Mouse (Mus musculus): ENCODE data around the gene Slc43a3.

Slc43a3 gene

GRCm38 (mm10) chr2:84937491-84938150, 1.2 kb downstream of the Slc43a3 start:
- DNase-seq (ENCODE audit: low spot score in 2 of 2) = no peak

GRCm38 (mm10) chr2:84938249-84938946, 2.0 kb downstream of the Slc43a3 start:
- no peak for DNase-seq (ENCODE audit: low spot score in 2 of 2)

- no peak for DNase-seq (ENCODE audit: low spot score in 2 of 2)
Observed at GRCm38 (mm10) chr2:84939306-84939705, 2.9 kb downstream of the Slc43a3 start.

GRCm38 (mm10) chr2:84939711-84940110, 3.3 kb downstream of the Slc43a3 start:
- no peak for DNase-seq (ENCODE audit: low spot score in 2 of 2)

DNA sequence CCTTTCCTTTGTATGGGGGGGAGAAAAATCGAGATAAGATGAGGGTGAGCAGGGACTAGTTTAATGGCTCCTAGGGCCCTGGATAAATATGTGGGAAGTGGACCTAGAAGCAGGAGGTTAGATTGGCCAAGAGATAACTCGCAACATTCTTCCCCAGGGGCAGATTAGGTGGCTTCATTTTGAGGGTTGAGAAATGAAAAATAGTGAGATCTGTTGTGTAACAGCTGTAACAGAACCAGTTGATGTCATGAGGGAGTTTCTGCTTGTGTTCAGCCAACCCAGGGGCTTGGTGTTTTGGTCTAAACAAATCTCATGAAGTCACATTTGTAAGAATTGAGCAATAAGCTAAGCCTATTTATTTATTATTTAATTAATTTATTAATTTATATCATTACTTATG, 5.0 kb downstream of the Slc43a3 start:
- no peak for DNase-seq (ENCODE audit: low spot score in 2 of 2)

DNA sequence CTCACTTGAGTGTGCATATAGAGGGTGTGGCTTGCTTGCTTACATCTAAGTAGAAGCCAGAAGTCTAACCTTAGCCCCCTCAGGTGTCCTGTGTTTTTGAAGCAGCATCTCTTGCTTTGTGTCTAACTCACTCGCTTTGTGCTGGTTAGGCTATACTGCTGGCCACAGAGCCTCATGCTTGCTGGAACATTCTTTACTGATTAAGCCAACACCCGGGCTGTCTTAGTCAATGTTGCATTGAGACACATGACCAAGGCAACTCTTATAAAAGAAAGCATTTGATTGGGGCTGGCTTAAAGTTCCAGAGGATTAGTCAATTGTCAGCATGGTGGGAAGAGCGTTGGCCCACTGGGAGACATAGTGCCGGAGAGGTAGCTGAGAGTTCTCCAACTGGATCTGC, 5.4 kb downstream of the Slc43a3 start:
- DNase-seq (ENCODE audit: low spot score in 2 of 2) = no peak

- DNase-seq (ENCODE audit: low spot score in 2 of 2) = no peak
Observed at GRCm38 (mm10) chr2:84947154-84947771, 10.9 kb downstream of the Slc43a3 start.

DNA sequence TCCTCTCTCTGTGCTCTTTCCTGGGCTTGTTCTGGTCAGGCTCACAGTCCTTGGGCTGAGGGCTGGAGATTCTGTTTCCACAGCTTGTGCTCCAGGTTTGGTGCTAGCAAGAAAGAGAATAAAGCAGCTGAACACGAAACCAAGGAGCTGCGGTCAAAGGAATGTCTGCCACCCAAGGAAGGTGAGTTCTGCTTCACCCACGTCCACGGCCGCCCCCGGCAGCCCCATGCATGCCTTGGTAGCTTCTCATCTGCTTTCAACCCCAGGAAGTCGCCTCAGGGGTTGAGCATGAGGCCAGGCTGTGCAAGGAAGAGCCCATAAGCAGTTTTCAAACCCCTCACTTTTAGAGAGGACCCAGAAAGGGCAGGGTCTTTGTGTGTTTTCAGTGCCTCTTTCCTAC, 11.9 kb downstream of the Slc43a3 start:
- DNase-seq (ENCODE audit: low spot score in 2 of 2) = no peak

- DNase-seq (ENCODE audit: low spot score in 2 of 2) = no peak
Observed at GRCm38 (mm10) chr2:84948721-84949120, 12.3 kb downstream of the Slc43a3 start.

DNA sequence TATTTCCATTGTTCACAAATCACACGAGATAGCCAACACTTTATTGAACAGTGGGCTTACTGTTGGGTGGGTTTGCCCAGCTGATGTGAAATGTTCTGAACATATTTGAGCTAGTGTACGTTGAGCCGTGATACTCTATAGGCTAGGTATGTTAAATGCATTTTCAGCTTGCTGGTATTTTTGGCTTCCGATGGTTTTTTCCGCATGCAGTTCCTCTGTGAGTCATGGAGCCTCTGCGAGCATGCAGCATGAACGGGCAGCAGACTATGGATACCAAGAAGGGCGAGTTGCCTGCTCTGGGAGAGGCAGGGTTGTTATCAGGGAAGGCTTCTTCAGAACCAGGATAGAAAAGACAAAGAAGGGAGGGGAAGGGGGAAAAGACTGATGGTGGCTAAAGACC, 14.6 kb downstream of the Slc43a3 start:
- DNase-seq (ENCODE audit: low spot score in 2 of 2) = no peak

- DNase-seq (ENCODE audit: low spot score in 2 of 2) = no peak
Observed at GRCm38 (mm10) chr2:84952251-84952650, 15.9 kb downstream of the Slc43a3 start.

DNA sequence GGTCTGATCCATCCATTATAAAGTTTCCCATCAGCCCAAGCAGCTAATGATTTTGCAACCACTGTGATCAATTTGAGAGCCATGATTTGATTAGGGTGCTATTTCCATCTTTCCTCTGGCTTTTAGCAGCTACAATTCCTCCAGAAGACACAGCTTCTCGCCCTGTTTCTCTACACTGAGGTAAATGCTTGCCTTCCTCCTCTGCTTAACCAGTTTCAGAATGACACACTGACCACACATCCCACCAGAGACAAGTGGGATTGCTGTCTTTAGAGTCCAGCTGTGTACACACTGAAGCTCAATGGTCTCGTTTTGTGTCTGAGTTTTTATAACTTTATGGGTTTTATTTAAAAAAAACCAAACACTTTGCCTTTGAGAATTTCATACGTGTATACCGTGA, 16.3 kb downstream of the Slc43a3 start:
- no peak for DNase-seq (ENCODE audit: low spot score in 2 of 2)

DNA sequence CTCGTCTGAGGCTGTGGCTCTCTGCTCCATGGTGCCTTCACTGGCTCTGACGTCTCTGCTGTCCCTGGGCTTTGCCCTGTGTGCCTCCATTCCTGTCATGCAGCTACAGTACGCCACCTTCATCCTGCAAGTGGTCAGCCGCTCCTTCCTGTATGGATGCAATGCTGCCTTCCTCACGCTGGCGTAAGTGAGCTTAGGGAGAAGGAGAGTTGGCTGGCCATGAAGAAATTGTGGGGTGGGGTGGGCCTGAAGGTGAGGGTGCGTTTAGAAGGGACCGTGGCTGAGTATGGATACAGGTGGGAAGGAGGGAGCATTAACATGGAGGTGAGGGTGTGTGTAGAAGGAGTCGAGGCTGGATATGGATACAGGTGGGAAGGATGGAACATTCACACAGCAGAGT, 19.1 kb downstream of the Slc43a3 start:
- no peak for DNase-seq (ENCODE audit: low spot score in 2 of 2)

GRCm38 (mm10) chr2:84956274-84956673, 19.9 kb downstream of the Slc43a3 start:
- peak in 1 of 2 experiments; percentile 31 for DNase-seq (ENCODE audit: low spot score in 2 of 2)

- DNase-seq (ENCODE audit: low spot score in 2 of 2) = no peak
Observed at GRCm38 (mm10) chr2:84958588-84959264, 22.3 kb downstream of the Slc43a3 start.

DNA sequence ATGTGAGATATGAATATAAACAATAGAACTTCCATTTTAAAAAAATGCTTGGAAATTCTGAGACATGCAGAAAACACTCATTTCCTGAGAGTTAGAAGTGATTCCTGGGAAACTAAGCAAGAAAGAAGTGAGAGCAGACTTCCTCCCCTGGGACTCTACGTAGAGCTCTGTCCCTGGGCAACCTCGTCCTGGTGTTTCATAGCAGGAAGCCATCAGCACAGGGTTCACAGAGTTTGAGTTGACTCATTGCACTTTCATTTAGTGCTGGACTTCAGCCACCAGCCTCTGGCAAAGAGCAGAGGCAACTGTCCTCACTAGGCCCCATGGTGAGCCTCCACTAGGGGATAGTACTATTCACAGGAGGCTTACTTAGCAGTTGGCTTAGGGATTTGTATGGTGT, 24.9 kb downstream of the Slc43a3 start:
- no peak for DNase-seq (ENCODE audit: low spot score in 2 of 2)

GRCm38 (mm10) chr2:84961901-84962300, 25.5 kb downstream of the Slc43a3 start:
- no peak for DNase-seq (ENCODE audit: low spot score in 2 of 2)

GRCm38 (mm10) chr2:84962906-84963507, 26.6 kb downstream of the Slc43a3 start:
- DNase-seq (ENCODE audit: low spot score in 2 of 2) = no peak

- DNase-seq (ENCODE audit: low spot score in 2 of 2) = no peak
Observed at GRCm38 (mm10) chr2:84964111-84964801, 27.9 kb downstream of the Slc43a3 start.

- DNase-seq (ENCODE audit: low spot score in 2 of 2) = no peak
Observed at GRCm38 (mm10) chr2:84967318-84967991, 31.1 kb downstream of the Slc43a3 start.

DNA sequence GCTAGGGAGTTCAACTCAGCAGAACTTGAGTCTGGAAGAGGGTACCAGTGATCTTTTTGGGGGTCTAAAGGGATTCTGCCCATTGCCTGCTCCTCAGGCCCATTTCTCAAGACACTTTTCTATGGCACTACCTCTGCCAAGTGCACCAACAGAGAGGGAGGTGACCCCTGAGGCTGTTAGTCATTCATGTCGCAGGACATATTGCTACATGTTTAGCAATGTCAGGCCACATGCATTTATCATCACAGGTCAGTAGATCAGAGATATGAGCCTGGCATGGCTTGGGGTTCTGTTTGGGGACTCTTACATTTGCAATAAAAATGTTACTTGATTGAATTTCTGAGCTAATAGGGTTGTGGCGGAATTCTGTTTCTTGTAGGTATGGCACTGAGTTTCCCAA, 39.2 kb downstream of the Slc43a3 start:
- DNase-seq (ENCODE audit: low spot score in 2 of 2) = no peak

Measured in frontal cortex, postnatal 10 days (tissue).